Mouse (Mus musculus) heart, embryonic 12.5 days (tissue): Measurements from ENCODE around the gene Rasgef1b. TPM values are rescaled to one million over a fixed set of nuclear protein-coding genes. Genes with fewer than 3 reads are reported as not detected.

ENCODE experiments used
- ATAC-seq: fragments of 200-750 bp; cut with Nextera tagmentation; 2 replicates; pipeline ENCODE4 v1.8.0; 2017; ENCODE audit warnings: moderate TSS enrichment, moderate library complexity; ENCODE audit not compliant: insufficient number of reproducible peaks, low FRiP score
- H3K27ac ChIP-seq: fragments of 300-500 bp; sonication (generic); 2 replicates; pipeline ENCODE4 v1.5.1; 2016; ENCODE audit warnings: mild to moderate bottlenecking, moderate library complexity; ENCODE audit not compliant: poor library complexity, severe bottlenecking
- H3K27me3 ChIP-seq: fragments of 300-500 bp; sonication (generic); replicated peaks from 2 replicates; pipeline ENCODE4 v1.6.1; 2016; ENCODE audit warnings: mild to moderate bottlenecking, moderate library complexity
- H3K36me3 ChIP-seq: fragments of 300-500 bp; sonication (generic); 2 replicates; pipeline ENCODE4 v1.6.1; 2016; ENCODE audit warnings: mild to moderate bottlenecking, moderate library complexity
- H3K4me1 ChIP-seq: fragments of 300-500 bp; sonication (generic); replicated peaks from 2 replicates; pipeline ENCODE4 v1.6.1; 2016; ENCODE audit warnings: mild to moderate bottlenecking
- H3K4me2 ChIP-seq: fragments of 300-500 bp; sonication (generic); 2 replicates; pipeline ENCODE4 v1.6.1; 2016; ENCODE audit warnings: mild to moderate bottlenecking, moderate library complexity
- H3K4me3 ChIP-seq: fragments of 300-500 bp; sonication (generic); 2 replicates; pipeline ENCODE4 v1.5.1; 2016; ENCODE audit warnings: mild to moderate bottlenecking
- H3K9ac ChIP-seq: fragments of 300-500 bp; sonication (generic); 2 replicates; pipeline ENCODE4 v1.6.1; 2016; ENCODE audit warnings: mild to moderate bottlenecking, moderate library complexity
- H3K9me3 ChIP-seq: fragments of 300-500 bp; sonication (generic); replicated peaks from 2 replicates; pipeline ENCODE4 v1.6.1; 2016; ENCODE audit warnings: mild to moderate bottlenecking, moderate library complexity
- WGBS: fragments of 180-500 bp; shearing (Covaris S2); methylation state at CpG from one replicate; pipeline ENCODE4 v1.1.7; 2016; 5-methylcytosine and 5-hydroxymethylcytosine counted together
- polyA plus RNA-seq: library from polyadenylated mRNA; unstranded; fragments of >200 nt; fragmentation: Nextera tagmentation; extraction: Ambion mirVana; gene quantifications from 2 replicates; pipeline ENCODE4 v1.2.1, GENCODE M21; 2016

Rasgef1b gene
- polyA plus RNA-seq, 1 experiment from 2014 or later, result 44.7 TPM

GRCm38 (mm10) chr5:99202074-99202837 is 526.6 kb downstream of the Rasgef1b start:
- Histone ChIP-seq H3K9me3 (no peaks in the 10 kb centered on the region), H3K4me1 (no peaks in the 10 kb centered on the region), H3K9ac (no peak overlapping the region), H3K36me3 (no peaks in the 10 kb centered on the region), H3K4me2 (peak overlapping the region; percentile 42), H3K4me3 (0 out of 2 replicates have a peak overlapping the region, but pooled peaks have one; percentile 7), H3K27ac (no peak overlapping the region), H3K27me3 (0 out of 2 replicates have a peak, but pooled peaks cover 6% of the 10 kb centered on the region)
- no peak for ATAC-seq
- 53% methylated on average over 15 of the region's 15 CpGs for WGBS

- H3K36me3 ChIP-seq, result no peaks in the 10 kb centered on the region
- no peak overlapping the region for H3K4me3 ChIP-seq
- H3K4me1 ChIP-seq, result peaks cover 8% of the 10 kb centered on the region
- no peak for ATAC-seq
- WGBS, result 89% methylated on average over 5 of the region's 5 CpGs
- H3K9me3 ChIP-seq, result no peaks in the 10 kb centered on the region
- no peak overlapping the region for H3K9ac ChIP-seq
- H3K27ac ChIP-seq, result no peak overlapping the region
- no peak overlapping the region for H3K4me2 ChIP-seq
- no peaks in the 10 kb centered on the region for H3K27me3 ChIP-seq
Observed at GRCm38 (mm10) chr5:99195436-99195835, 533.4 kb downstream of the Rasgef1b start.

GRCm38 (mm10) chr5:99190941-99191800 is 537.7 kb downstream of the Rasgef1b start:
- H3K4me1 ChIP-seq, result peaks cover 8% of the 10 kb centered on the region
- no peaks in the 10 kb centered on the region for H3K36me3 ChIP-seq
- 0 out of 2 replicates have a peak, but pooled peaks cover 3% of the 10 kb centered on the region for H3K9me3 ChIP-seq
- no peak overlapping the region for H3K27ac ChIP-seq
- H3K4me2 ChIP-seq, result peak overlapping the region; percentile 13
- no peaks in the 10 kb centered on the region for H3K27me3 ChIP-seq
- no peak overlapping the region for H3K9ac ChIP-seq
- ATAC-seq, result no peak
- no peak overlapping the region for H3K4me3 ChIP-seq
- whole genome bisulfite sequencing, result 60% methylated on average over 26 of the region's 26 CpGs

GRCm38 (mm10) chr5:99183637-99184036 is 545.2 kb downstream of the Rasgef1b start:
- Histone ChIP-seq H3K4me3 (no peak overlapping the region), H3K9ac (no peak overlapping the region), H3K4me1 (no peaks in the 10 kb centered on the region), H3K4me2 (no peak overlapping the region), H3K27ac (no peak overlapping the region), H3K9me3 (peaks cover 10% of the 10 kb centered on the region), H3K36me3 (no peaks in the 10 kb centered on the region), H3K27me3 (no peaks in the 10 kb centered on the region)
- no peak for ATAC-seq
- WGBS, result 80% methylated on average over 7 of the region's 7 CpGs

GRCm38 (mm10) chr5:99174608-99175385 is 554.1 kb downstream of the Rasgef1b start:
- H3K4me2 ChIP-seq, result no peak overlapping the region

GRCm38 (mm10) chr5:99169836-99170235 is 559.0 kb downstream of the Rasgef1b start:
- Histone ChIP-seq H3K9me3 (no peaks in the 10 kb centered on the region), H3K4me3 (no peak overlapping the region), H3K27me3 (no peaks in the 10 kb centered on the region), H3K36me3 (no peaks in the 10 kb centered on the region), H3K27ac (no peak overlapping the region), H3K4me2 (no peak overlapping the region), H3K4me1 (no peaks in the 10 kb centered on the region), H3K9ac (no peak overlapping the region)
- no peak for ATAC-seq
- WGBS, result 61% methylated on average over 4 of the region's 4 CpGs

More at GRCm38 (mm10) chr5:99174608-99175385, 554.1 kb downstream of the Rasgef1b start:
- no peak overlapping the region for H3K9ac ChIP-seq
- 66% methylated on average over 8 of the region's 8 CpGs for WGBS
- no peaks in the 10 kb centered on the region for H3K27me3 ChIP-seq
- H3K4me1 ChIP-seq, result no peaks in the 10 kb centered on the region
- ATAC-seq, result no peak
- no peak overlapping the region for H3K27ac ChIP-seq
- no peak overlapping the region for H3K4me3 ChIP-seq
- H3K36me3 ChIP-seq, result no peaks in the 10 kb centered on the region
- H3K9me3 ChIP-seq, result peaks cover 8% of the 10 kb centered on the region; the same call in 1 of the 2 replicates

- Histone ChIP-seq H3K4me1 (no peaks in the 10 kb centered on the region), H3K9me3 (no peaks in the 10 kb centered on the region), H3K36me3 (no peaks in the 10 kb centered on the region), H3K9ac (no peak overlapping the region), H3K4me2 (no peak overlapping the region), H3K27me3 (no peaks in the 10 kb centered on the region), H3K27ac (no peak overlapping the region), H3K4me3 (no peak overlapping the region)
- ATAC-seq, result no peak
- WGBS, result 75% methylated on average over 5 of the region's 5 CpGs
Observed at GRCm38 (mm10) chr5:99167767-99168166, 561.1 kb downstream of the Rasgef1b start.

Other genes starting within 250 kb of the Rasgef1b start
- gene Vamp9, start 177.2 kb upstream of the Rasgef1b start, polyA plus RNA-seq, result 0.60 TPM in 1 of 2 replicates, not detected in the other
- 213 and 235 TPM in 2 replicates for gene Hnrnpd, start 249.9 kb upstream of the Rasgef1b start, polyA plus RNA-seq
- gene 4930524J08Rik, start 250.0 kb upstream of the Rasgef1b start, polyA plus RNA-seq, result 1.4 and 1.6 TPM in 2 replicates